8 mouse cellular contexts compared by ENCODE assay signal in genomic region chr4:107179561-107179960, GRCm38 (mm10). TPM values are rescaled to one million over a fixed set of nuclear protein-coding genes. Genes with fewer than 3 reads are reported as not detected.
DNase-seq lines count a peak whose midpoint lies in the region; ATAC-seq and TF ChIP-seq lines count a peak whose summit lies in the region.

No protein-coding gene starts in this region.

- peaks cover 6% of the 10 kb centered on the region for H3K4me1 ChIP-seq in heart, embryonic 11.5 days (ENCODE audit: control insufficient read depth, insufficient read depth, low read length)
- H3K4me1 ChIP-seq in E14TG2a.4 (replicated peaks; ENCODE audit: low read depth, low read length), result peaks cover 49% of the 10 kb centered on the region
- no peaks in the 10 kb centered on the region; the same call in 1 of the 2 replicates for H3K4me1 ChIP-seq in forebrain, embryonic 11.5 days (replicated peaks; ENCODE audit: control insufficient read depth, insufficient read depth, low read length)
- peaks cover 60% of the 10 kb centered on the region for H3K4me1 ChIP-seq in liver, embryonic 15.5 days (replicated peaks)

- H3K9me3 ChIP-seq in heart, embryonic 11.5 days (replicated peaks; ENCODE audit: control insufficient read depth, low read length), result no peaks in the 10 kb centered on the region
- no peaks in the 10 kb centered on the region for H3K9me3 ChIP-seq in E14TG2a.4 (ENCODE audit: low read length)
- no peaks in the 10 kb centered on the region for H3K9me3 ChIP-seq in forebrain, embryonic 11.5 days (ENCODE audit: control insufficient read depth, low read length)
- no peaks in the 10 kb centered on the region for H3K9me3 ChIP-seq in liver, embryonic 15.5 days (replicated peaks)

- peak overlapping the region; percentile 86 for H3K4me2 ChIP-seq in heart, embryonic 11.5 days
- peak overlapping the region; percentile 55 for H3K4me2 ChIP-seq in forebrain, embryonic 11.5 days (ENCODE audit: low read depth, low read length, severe bottlenecking)
- H3K4me2 ChIP-seq in liver, embryonic 15.5 days, result peak overlapping the region; percentile 76

- 3% methylated on average over 8 of the region's 8 CpGs for WGBS in heart, embryonic 11.5 days (ENCODE audit: insufficient replicate concordance)
- 14% methylated on average over 8 of the region's 8 CpGs for WGBS in forebrain, embryonic 11.5 days
- under 1% methylated on average over 8 of the region's 8 CpGs for WGBS in liver, embryonic 15.5 days (ENCODE audit: insufficient replicate concordance)

- peak overlapping the region; percentile 97 for H3K4me3 ChIP-seq in heart, embryonic 11.5 days (ENCODE audit: low read depth, low read length)
- peak overlapping the region; percentile 98 for H3K4me3 ChIP-seq in E14TG2a.4 (replicated peaks; ENCODE audit: low read length)
- peak overlapping the region; percentile 97 for H3K4me3 ChIP-seq in forebrain, embryonic 11.5 days (ENCODE audit: low read depth, low read length)
- peak overlapping the region; percentile 99 for H3K4me3 ChIP-seq in liver, embryonic 15.5 days (replicated peaks)

- ATAC-seq in heart, embryonic 11.5 days (replicated peaks; ENCODE audit: insufficient number of reproducible peaks, low FRiP score, low TSS enrichment), result no peak
- no peak for ATAC-seq in forebrain, embryonic 11.5 days (replicated peaks; ENCODE audit: low FRiP score)
- no peak for ATAC-seq in liver, embryonic 15.5 days (ENCODE audit: insufficient read depth)

- H3K27ac ChIP-seq in heart, embryonic 11.5 days (ENCODE audit: low read depth, low read length), result peak overlapping the region; percentile 99
- peak overlapping the region; percentile 96; the same call in 1 of the 2 replicates for H3K27ac ChIP-seq in forebrain, embryonic 11.5 days (ENCODE audit: low read depth, low read length)
- H3K27ac ChIP-seq in liver, embryonic 15.5 days (replicated peaks), result peak overlapping the region; percentile 99

- no peak for TF ChIP-seq CTCF in E14TG2a.4 (conservative IDR thresholded peaks at IDR 0.05; ENCODE audit: low read length)

- DNase-seq in heart, postnatal 14 days, result no peak
- DNase-seq in forebrain, embryonic 11.5 days (ENCODE audit: low spot score), result no peak
- no peak for DNase-seq in right cerebral cortex, postnatal 25 days
- no peak for DNase-seq in spleen, postnatal 14 days (ENCODE audit: low spot score in 2 of 2)
- DNase-seq in thymus, postnatal 4 days, result no peak

- no peaks in the 10 kb centered on the region for H3K27me3 ChIP-seq in heart, embryonic 11.5 days (ENCODE audit: control insufficient read depth, insufficient read depth, low read length)
- no peaks in the 10 kb centered on the region for H3K27me3 ChIP-seq in E14TG2a.4 (ENCODE audit: insufficient read depth, low read length)
- no peaks in the 10 kb centered on the region for H3K27me3 ChIP-seq in forebrain, embryonic 11.5 days (ENCODE audit: control insufficient read depth, insufficient read depth, low read length)
- no peaks in the 10 kb centered on the region for H3K27me3 ChIP-seq in liver, embryonic 15.5 days

- H3K36me3 ChIP-seq in heart, embryonic 11.5 days (ENCODE audit: control insufficient read depth, insufficient read depth, low read length), result peaks cover 5% of the 10 kb centered on the region; the same call in 1 of the 2 replicates
- peaks cover 19% of the 10 kb centered on the region for H3K36me3 ChIP-seq in E14TG2a.4 (ENCODE audit: insufficient read depth, low read length)
- H3K36me3 ChIP-seq in forebrain, embryonic 11.5 days (ENCODE audit: control insufficient read depth, insufficient read depth, low read length), result peaks cover 4% of the 10 kb centered on the region; the same call in 1 of the 2 replicates
- H3K36me3 ChIP-seq in liver, embryonic 15.5 days (replicated peaks), result peaks cover 13% of the 10 kb centered on the region

- intact Hi-C loops in heart, postnatal 14 days (cut with DNase I), result loop anchor here (2.0 to 5.0 kb wide), 2 partner anchors 73 to 135 kb away; partner anchors contain the start of genes Hspb11, Lrrc42 and Yipf1

- peak overlapping the region; percentile 94 for H3K9ac ChIP-seq in heart, embryonic 11.5 days (ENCODE audit: low read depth, low read length)
- peak overlapping the region; percentile 87 for H3K9ac ChIP-seq in forebrain, embryonic 11.5 days (ENCODE audit: low read length)
- H3K9ac ChIP-seq in liver, embryonic 15.5 days, result peak overlapping the region; percentile 97

RNA-seq across cellular contexts. Expression of gene Tceanc2, which starts 0.6 kb away (rescaled TPM):
- 19.0 and 19.6 TPM in 2 replicates for polyA plus RNA-seq in heart, embryonic 11.5 days (2014; fragmentation: Nextera tagmentation; extraction: Ambion mirVana)
- 10 to 100 TPM; 11.8 to 12.5 TPM for total RNA-seq in heart, postnatal 14 days (2021)
- 21.2 and 26.2 TPM in 2 replicates for polyA plus RNA-seq in forebrain, embryonic 11.5 days (2014; fragmentation: Nextera tagmentation; extraction: Ambion mirVana)
- 11.9 and 14.4 TPM in 2 replicates for polyA plus RNA-seq in liver, embryonic 15.5 days (2015; fragmentation: Nextera tagmentation; extraction: Ambion mirVana)

RNA-seq across cellular contexts. Expression of gene Tmem59, which starts 1.4 kb away (rescaled TPM):
- polyA plus RNA-seq in heart, embryonic 11.5 days (2014; fragmentation: Nextera tagmentation; extraction: Ambion mirVana), result 302 and 326 TPM in 2 replicates
- 100 to 1,000 TPM; 149 to 155 TPM for total RNA-seq in heart, postnatal 14 days (2021)
- polyA plus RNA-seq in forebrain, embryonic 11.5 days (2014; fragmentation: Nextera tagmentation; extraction: Ambion mirVana), result 261 and 265 TPM in 2 replicates
- 178 and 182 TPM in 2 replicates for polyA plus RNA-seq in liver, embryonic 15.5 days (2015; fragmentation: Nextera tagmentation; extraction: Ambion mirVana)

RNA-seq across cellular contexts. Expression of gene Ldlrad1, which starts 29.4 kb away (rescaled TPM):
- polyA plus RNA-seq in heart, embryonic 11.5 days (2014; fragmentation: Nextera tagmentation; extraction: Ambion mirVana), result not detected in 2 replicates
- total RNA-seq in heart, postnatal 14 days (2021), result under 1 TPM in 1 of 2 experiments, not detected in 1; 0.33 TPM
- polyA plus RNA-seq in forebrain, embryonic 11.5 days (2014; fragmentation: Nextera tagmentation; extraction: Ambion mirVana), result not detected in 2 replicates
- polyA plus RNA-seq in liver, embryonic 15.5 days (2015; fragmentation: Nextera tagmentation; extraction: Ambion mirVana), result not detected in 2 replicates
